Mouse (Mus musculus) hindbrain, embryonic 12.5 days (tissue): ENCODE measurements at regions not wholly inside any gene's neighbourhood (a gene's known extent, or its start where the extent isn't known, plus 50 kb on each side); places are given as distances from the start of the nearest gene placed in this dataset.

Experiments used
- ATAC-seq: fragments of 200-750 bp; cut with Nextera tagmentation; 2 replicates; pipeline ENCODE4 v1.8.0; 2017; ENCODE audit warnings: moderate TSS enrichment; ENCODE audit not compliant: low FRiP score
- H3K27ac ChIP-seq: fragments of 300-500 bp; sonication (generic); 2 replicates; pipeline ENCODE4 v1.5.1; 2016; ENCODE audit warnings: mild to moderate bottlenecking
- H3K27me3 ChIP-seq: fragments of 300-500 bp; sonication (generic); 2 replicates; pipeline ENCODE4 v1.6.1; 2016; ENCODE audit warnings: mild to moderate bottlenecking
- H3K36me3 ChIP-seq: fragments of 300-500 bp; sonication (generic); 2 replicates; pipeline ENCODE4 v1.6.1; 2016; ENCODE audit warnings: mild to moderate bottlenecking
- H3K4me1 ChIP-seq: fragments of 300-500 bp; sonication (generic); 2 replicates; pipeline ENCODE4 v1.6.1; 2016
- H3K4me2 ChIP-seq: fragments of 300-500 bp; sonication (generic); replicated peaks from 2 replicates; pipeline ENCODE4 v1.6.1; 2016; ENCODE audit warnings: mild to moderate bottlenecking
- H3K4me3 ChIP-seq: fragments of 300-500 bp; sonication (generic); 2 replicates; pipeline ENCODE4 v1.5.1; 2016; ENCODE audit warnings: mild to moderate bottlenecking
- H3K9ac ChIP-seq: fragments of 300-500 bp; sonication (generic); 2 replicates; pipeline ENCODE4 v1.6.1; 2016; ENCODE audit warnings: mild to moderate bottlenecking, moderate library complexity
- H3K9me3 ChIP-seq: fragments of 300-500 bp; sonication (generic); replicated peaks from 2 replicates; pipeline ENCODE4 v1.6.1; 2016; ENCODE audit warnings: mild to moderate bottlenecking
- WGBS: fragments of 180-500 bp; shearing (Covaris S2); methylation state at CpG from one replicate; pipeline ENCODE4 v1.1.7; 2016; 5-methylcytosine and 5-hydroxymethylcytosine counted together

GRCm38 (mm10) chr7:125191313-125191712 is 253.2 kb upstream of the Kdm8 start:
- Histone ChIP-seq H3K9ac (no peak overlapping the region), H3K4me1 (no peaks in the 10 kb centered on the region), H3K4me2 (no peak overlapping the region), H3K27me3 (no peaks in the 10 kb centered on the region), H3K4me3 (no peak overlapping the region), H3K27ac (no peak overlapping the region), H3K36me3 (no peaks in the 10 kb centered on the region), H3K9me3 (no peaks in the 10 kb centered on the region)
- ATAC-seq: no peak

GRCm38 (mm10) chr7:125211346-125211973 is 233.0 kb upstream of the Kdm8 start:
- Histone ChIP-seq H3K4me2 (no peak overlapping the region), H3K9me3 (no peaks in the 10 kb centered on the region), H3K27ac (no peak overlapping the region), H3K9ac (no peak overlapping the region), H3K4me1 (no peaks in the 10 kb centered on the region), H3K27me3 (no peaks in the 10 kb centered on the region), H3K4me3 (no peak overlapping the region), H3K36me3 (no peaks in the 10 kb centered on the region)
- 43% methylated on average over 6 of the region's 6 CpGs for WGBS
- peak; percentile 92 for ATAC-seq

DNA sequence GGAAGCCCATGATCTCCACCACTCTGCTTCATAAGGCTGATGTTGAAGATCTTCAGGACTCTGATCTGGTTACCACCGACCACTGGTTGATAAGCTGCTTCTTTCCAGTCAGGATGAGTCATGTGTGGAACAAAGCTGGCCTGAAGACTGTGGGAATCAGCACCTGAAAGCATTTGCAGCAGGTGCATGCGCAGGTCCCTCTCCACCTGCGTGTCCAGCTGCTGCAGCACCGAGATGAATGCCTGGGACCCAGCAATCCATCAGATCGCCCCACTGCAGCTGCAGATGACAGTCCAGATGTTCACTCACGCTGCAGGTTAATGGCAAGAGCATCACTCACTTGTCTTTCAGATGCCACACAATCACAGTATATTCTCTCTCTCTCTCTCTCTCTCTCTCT is 230.4 kb upstream of the Kdm8 start:
- Histone ChIP-seq H3K4me3 (no peak overlapping the region), H3K27me3 (no peaks in the 10 kb centered on the region), H3K4me1 (no peaks in the 10 kb centered on the region), H3K9me3 (no peaks in the 10 kb centered on the region), H3K27ac (no peak overlapping the region), H3K36me3 (no peaks in the 10 kb centered on the region), H3K4me2 (no peak overlapping the region), H3K9ac (no peak overlapping the region)
- WGBS: 79% methylated on average over 6 of the region's 6 CpGs
- ATAC-seq: no peak

DNA sequence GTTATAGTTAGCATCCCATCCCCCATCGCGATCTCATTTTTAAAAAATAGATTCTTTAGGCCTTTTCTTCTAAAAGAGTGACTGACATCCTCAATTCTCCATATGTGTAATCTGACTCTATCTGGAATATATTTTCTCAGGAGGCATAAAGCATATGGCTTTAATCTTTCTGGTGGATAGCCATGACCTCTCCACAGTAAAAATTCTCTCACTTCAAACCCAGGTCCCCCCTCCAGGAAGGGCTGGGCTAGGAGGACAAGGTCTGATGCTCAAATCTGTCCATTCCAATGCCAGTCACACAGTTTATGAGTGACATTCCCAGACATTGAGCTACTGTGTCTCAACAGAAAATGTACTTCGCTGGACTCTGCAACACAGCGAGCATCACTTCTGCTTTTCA is 226.8 kb upstream of the Kdm8 start:
- no peak for ATAC-seq
- H3K27me3 ChIP-seq: no peaks in the 10 kb centered on the region
- WGBS: 81% methylated on average over 4 of the region's 4 CpGs

DNA sequence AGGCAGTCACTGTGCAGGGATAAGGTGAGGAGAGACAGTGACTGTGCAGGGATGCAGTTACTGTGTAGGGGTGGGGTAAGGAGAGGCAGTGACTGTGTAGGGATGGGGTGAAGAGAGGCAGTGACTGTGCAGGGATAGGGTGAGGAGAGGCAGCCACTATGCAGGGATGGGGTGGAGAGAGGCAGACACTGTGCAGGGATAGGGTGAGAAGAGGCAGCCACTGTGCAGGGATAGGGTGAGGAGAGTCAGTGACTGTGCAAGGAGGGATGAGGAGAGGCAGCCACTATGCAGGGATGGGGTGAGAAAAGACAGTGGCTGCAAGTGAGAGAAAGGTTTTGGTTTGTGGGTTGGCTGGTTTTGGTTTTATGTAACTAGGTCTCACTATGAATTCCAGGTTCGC is 221.8 kb upstream of the Kdm8 start:
- no peak overlapping the region for H3K4me3 ChIP-seq
- no peaks in the 10 kb centered on the region for H3K4me1 ChIP-seq
- H3K27ac ChIP-seq: no peak overlapping the region
- no peaks in the 10 kb centered on the region for H3K27me3 ChIP-seq
- H3K9me3 ChIP-seq: no peaks in the 10 kb centered on the region
- no peak overlapping the region for H3K9ac ChIP-seq
- 97% methylated on average over 1 of the region's 1 CpGs for WGBS
- ATAC-seq: no peak
- H3K4me2 ChIP-seq: no peak overlapping the region
- H3K36me3 ChIP-seq: no peaks in the 10 kb centered on the region

More for the DNA sequence above, 226.8 kb upstream of the Kdm8 start:
- Histone ChIP-seq H3K4me2 (no peak overlapping the region), H3K9me3 (no peaks in the 10 kb centered on the region), H3K4me3 (no peak overlapping the region), H3K36me3 (no peaks in the 10 kb centered on the region), H3K4me1 (no peaks in the 10 kb centered on the region), H3K27ac (no peak overlapping the region), H3K9ac (no peak overlapping the region)

GRCm38 (mm10) chr7:125234911-125235310 is 209.6 kb upstream of the Kdm8 start:
- Histone ChIP-seq H3K36me3 (no peaks in the 10 kb centered on the region), H3K27me3 (no peaks in the 10 kb centered on the region), H3K4me2 (no peak overlapping the region), H3K9ac (no peak overlapping the region), H3K27ac (no peak overlapping the region), H3K4me1 (no peaks in the 10 kb centered on the region), H3K9me3 (no peaks in the 10 kb centered on the region), H3K4me3 (no peak overlapping the region)
- WGBS: 69% methylated on average over 7 of the region's 7 CpGs
- ATAC-seq: no peak

GRCm38 (mm10) chr7:125237026-125237425 is 207.4 kb upstream of the Kdm8 start:
- H3K4me2 ChIP-seq: no peak overlapping the region
- no peak for ATAC-seq
- H3K27me3 ChIP-seq: no peaks in the 10 kb centered on the region
- no peaks in the 10 kb centered on the region for H3K9me3 ChIP-seq
- H3K9ac ChIP-seq: no peak overlapping the region
- H3K27ac ChIP-seq: no peak overlapping the region
- no peak overlapping the region for H3K4me3 ChIP-seq
- no peaks in the 10 kb centered on the region for H3K4me1 ChIP-seq
- H3K36me3 ChIP-seq: no peaks in the 10 kb centered on the region
- WGBS: 85% methylated on average over 3 of the region's 3 CpGs

DNA sequence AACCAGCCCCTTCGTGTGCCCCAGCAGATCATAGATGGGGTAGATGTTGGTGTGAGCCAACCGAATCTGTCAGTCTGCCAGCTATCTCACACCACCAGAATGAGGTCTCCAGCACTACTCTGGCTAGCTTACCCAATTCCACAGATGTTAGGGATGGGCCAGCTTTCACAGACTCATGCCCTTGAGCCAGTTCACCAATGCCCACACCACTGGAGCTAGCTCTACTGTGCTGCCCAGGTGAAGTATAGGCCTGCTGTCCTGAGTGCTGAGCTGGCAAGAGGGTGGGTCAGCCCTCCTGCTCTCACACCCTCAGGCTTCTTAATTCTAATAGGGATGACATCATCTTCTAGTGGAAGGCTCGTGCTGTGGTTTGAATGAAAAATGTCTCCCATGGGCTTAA is 201.5 kb upstream of the Kdm8 start:
- H3K9ac ChIP-seq: no peak overlapping the region
- no peaks in the 10 kb centered on the region for H3K27me3 ChIP-seq
- no peak overlapping the region for H3K4me2 ChIP-seq
- 0 out of 2 replicates have a peak, but pooled peaks cover 4% of the 10 kb centered on the region for H3K9me3 ChIP-seq
- H3K27ac ChIP-seq: no peak overlapping the region
- no peaks in the 10 kb centered on the region for H3K4me1 ChIP-seq
- no peaks in the 10 kb centered on the region for H3K36me3 ChIP-seq
- ATAC-seq: no peak
- no peak overlapping the region for H3K4me3 ChIP-seq
- 78% methylated on average over 3 of the region's 3 CpGs for WGBS

DNA sequence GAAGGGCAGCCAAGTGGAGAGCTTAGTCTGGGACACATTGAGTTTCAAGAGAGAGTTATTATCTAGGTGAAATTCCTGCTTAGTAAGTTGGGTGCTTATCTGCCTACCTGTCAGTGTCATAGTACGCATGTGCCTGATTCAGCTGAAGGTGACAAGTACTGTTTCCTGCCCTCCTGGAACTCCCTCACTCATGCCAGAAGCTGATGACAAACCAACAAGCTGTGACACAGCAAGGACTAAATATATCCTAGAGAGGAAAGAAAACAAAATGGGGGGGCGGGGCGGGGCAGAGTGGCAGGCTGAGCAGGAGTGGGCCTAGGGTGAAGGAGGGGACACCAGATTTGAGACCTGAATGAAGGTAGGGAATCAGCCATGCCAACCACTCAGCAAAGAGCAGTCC is 196.1 kb upstream of the Kdm8 start:
- Histone ChIP-seq H3K27me3 (no peaks in the 10 kb centered on the region), H3K9me3 (0 out of 2 replicates have a peak, but pooled peaks cover 4% of the 10 kb centered on the region), H3K27ac (no peak overlapping the region), H3K36me3 (no peaks in the 10 kb centered on the region), H3K4me1 (peaks cover 6% of the 10 kb centered on the region; the same call in 1 of the 2 replicates), H3K9ac (no peak overlapping the region), H3K4me3 (no peak overlapping the region), H3K4me2 (no peak overlapping the region)
- WGBS: 90% methylated on average over 3 of the region's 3 CpGs
- no peak for ATAC-seq

GRCm38 (mm10) chr7:125250385-125250784 is 194.1 kb upstream of the Kdm8 start:
- no peak overlapping the region for H3K27ac ChIP-seq
- 80% methylated on average over 2 of the region's 2 CpGs for WGBS
- no peak overlapping the region for H3K9ac ChIP-seq
- H3K4me1 ChIP-seq: peaks cover 14% of the 10 kb centered on the region
- ATAC-seq: no peak
- H3K36me3 ChIP-seq: no peaks in the 10 kb centered on the region
- no peaks in the 10 kb centered on the region for H3K27me3 ChIP-seq
- 0 out of 2 replicates have a peak, but pooled peaks cover 4% of the 10 kb centered on the region for H3K9me3 ChIP-seq
- H3K4me2 ChIP-seq: no peak overlapping the region
- H3K4me3 ChIP-seq: no peak overlapping the region

GRCm38 (mm10) chr7:125250970-125251585 is 193.4 kb upstream of the Kdm8 start:
- Histone ChIP-seq H3K4me3 (no peak overlapping the region), H3K4me1 (peaks cover 14% of the 10 kb centered on the region), H3K9ac (no peak overlapping the region), H3K27me3 (no peaks in the 10 kb centered on the region), H3K36me3 (no peaks in the 10 kb centered on the region), H3K4me2 (no peak overlapping the region), H3K27ac (no peak overlapping the region), H3K9me3 (0 out of 2 replicates have a peak, but pooled peaks cover 3% of the 10 kb centered on the region)
- WGBS: 78% methylated on average over 6 of the region's 6 CpGs
- no peak for ATAC-seq

GRCm38 (mm10) chr7:125254302-125254701 is 190.2 kb upstream of the Kdm8 start:
- Histone ChIP-seq H3K36me3 (no peaks in the 10 kb centered on the region), H3K4me3 (no peak overlapping the region), H3K9me3 (no peaks in the 10 kb centered on the region), H3K27ac (0 out of 2 replicates have a peak overlapping the region, but pooled peaks have one; percentile 52), H3K4me2 (no peak overlapping the region), H3K4me1 (peaks cover 14% of the 10 kb centered on the region), H3K27me3 (no peaks in the 10 kb centered on the region; the same call in 1 of the 2 replicates), H3K9ac (no peak overlapping the region)
- 0 out of 2 replicates have a peak, but pooled peaks have one; percentile 12 for ATAC-seq
- WGBS: 25% methylated on average over 4 of the region's 4 CpGs

DNA sequence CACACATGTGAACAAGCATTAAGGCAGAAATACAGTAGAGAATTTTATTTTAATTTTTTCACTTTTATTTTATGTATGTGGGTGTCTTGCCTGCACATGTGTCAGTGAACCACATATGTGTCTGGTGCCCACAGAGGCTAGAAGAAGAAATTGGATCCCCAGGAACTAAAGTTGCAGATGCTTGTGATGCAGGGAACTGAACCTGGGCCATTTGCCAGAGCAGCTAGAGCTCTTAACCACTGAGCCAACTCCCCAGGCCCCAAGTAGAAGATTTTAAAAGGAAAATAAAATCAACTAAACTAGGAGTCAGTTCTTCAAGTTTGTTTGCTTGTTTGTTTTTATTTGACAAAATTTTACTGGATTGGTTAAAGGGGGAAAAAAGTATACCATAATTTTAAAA is 185.5 kb upstream of the Kdm8 start:
- Histone ChIP-seq H3K4me1 (peaks cover 23% of the 10 kb centered on the region), H3K27me3 (no peaks in the 10 kb centered on the region; the same call in 1 of the 2 replicates), H3K27ac (no peak overlapping the region), H3K9me3 (no peaks in the 10 kb centered on the region), H3K4me2 (no peak overlapping the region), H3K9ac (no peak overlapping the region), H3K36me3 (no peaks in the 10 kb centered on the region), H3K4me3 (no peak overlapping the region)
- no peak for ATAC-seq
